Mouse (Mus musculus): Measurements from ENCODE around the gene Gpr137b.
A peak's percentile ranks its signal among the peaks of the same experiment; 100 is the strongest.
"Not testable (repeated sequence)": the region's sequence is repeated elsewhere in the genome, so short reads cannot be mapped to it uniquely, and the experiment has no call there.

Gene Gpr137b

GRCm38 (mm10) chr13:13363536-13363935, 30.3 kb downstream of the Gpr137b start:
- DNase-seq: not testable (repeated sequence)

GRCm38 (mm10) chr13:13362261-13362660, 31.6 kb downstream of the Gpr137b start:
- not testable (repeated sequence) for DNase-seq

- not testable (repeated sequence) for DNase-seq
Observed at GRCm38 (mm10) chr13:13360045-13360444, 33.8 kb downstream of the Gpr137b start.

- DNase-seq: not testable (repeated sequence)
Observed at GRCm38 (mm10) chr13:13358602-13359001, 35.2 kb downstream of the Gpr137b start.

- DNase-seq: not testable (repeated sequence)
Observed at GRCm38 (mm10) chr13:13358097-13358496, 35.7 kb downstream of the Gpr137b start.

GRCm38 (mm10) chr13:13352113-13352512, 41.7 kb downstream of the Gpr137b start:
- DNase-seq: not testable (repeated sequence)

GRCm38 (mm10) chr13:13350681-13351080, 43.1 kb downstream of the Gpr137b start:
- not testable (repeated sequence) for DNase-seq

GRCm38 (mm10) chr13:13349288-13349687, 44.5 kb downstream of the Gpr137b start:
- peak; percentile 78 for DNase-seq

GRCm38 (mm10) chr13:13347634-13348412, 46.0 kb downstream of the Gpr137b start:
- DNase-seq: not testable (repeated sequence)

- not testable (repeated sequence) for DNase-seq
Observed at GRCm38 (mm10) chr13:13337361-13337760, 56.5 kb downstream of the Gpr137b start.

- DNase-seq: peak; percentile 89
Observed at GRCm38 (mm10) chr13:13328876-13329275, 64.9 kb downstream of the Gpr137b start.
